In genomic region chr19:55640251-55640650, GRCm38 (mm10) we compare ENCODE assay signal across 21 mouse cellular contexts.
"Had no signal": no experiment of that assay in that cellular context is flagged by ENCODE, and none has a peak within 500 bp of the region (broad histone marks: within the 10 kb centered on the region; RNA-seq: fewer than 3 reads in every experiment).

No protein-coding gene starts in this region.

- H3K9ac ChIP-seq: limb, embryonic 12.5 days; limb, embryonic 15.5 days; liver, embryonic 14.5 days; liver, postnatal 0 days; lung, embryonic 14.5 days; midbrain, embryonic 12.5 days; neural tube, embryonic 12.5 days; neural tube, embryonic 15.5 days; stomach, embryonic 15.5 days had no signal

- H3K4me1 ChIP-seq: stomach, embryonic 15.5 days had no signal

- DNase-seq: kidney, adult 9 months; kidney, postnatal 14 days; kidney, postnatal 4 days; left cerebral cortex, postnatal 4 days; liver, postnatal 0 days; lung, embryonic 14.5 days; right cerebral cortex, adult 18-20 months; right cerebral cortex, postnatal 14 days; spleen, adult 18-20 months; thymus, postnatal 25 days had no signal

- H3K27me3 ChIP-seq: limb, embryonic 15.5 days; stomach, embryonic 15.5 days had no signal

- H3K9me3 ChIP-seq: limb, embryonic 12.5 days; limb, embryonic 15.5 days; midbrain, embryonic 12.5 days; neural tube, embryonic 12.5 days; neural tube, embryonic 15.5 days; stomach, embryonic 15.5 days had no signal

- H3K4me3 ChIP-seq: limb, embryonic 12.5 days; limb, embryonic 15.5 days; midbrain, embryonic 12.5 days; neural tube, embryonic 12.5 days; neural tube, embryonic 15.5 days; stomach, embryonic 15.5 days had no signal

- ATAC-seq: liver, postnatal 0 days; lung, postnatal 0 days; midbrain, embryonic 16.5 days had no signal

- H3K36me3 ChIP-seq: limb, embryonic 12.5 days; limb, embryonic 15.5 days; midbrain, embryonic 12.5 days; neural tube, embryonic 12.5 days; neural tube, embryonic 15.5 days; stomach, embryonic 15.5 days had no signal

- H3K4me2 ChIP-seq: limb, embryonic 12.5 days; limb, embryonic 15.5 days; liver, embryonic 11.5 days; lung, embryonic 14.5 days; midbrain, embryonic 12.5 days; neural tube, embryonic 12.5 days; neural tube, embryonic 15.5 days; stomach, embryonic 15.5 days had no signal

- H3K27ac ChIP-seq: limb, embryonic 12.5 days; limb, embryonic 15.5 days; liver, embryonic 14.5 days; macrophage; midbrain, embryonic 12.5 days; neural tube, embryonic 12.5 days; neural tube, embryonic 15.5 days; stomach, embryonic 15.5 days had no signal
